Mouse (Mus musculus) kidney, adult 2 months (tissue): Measurements from ENCODE around the gene Tmem131. TPM values are rescaled to one million over a fixed set of nuclear protein-coding genes. Genes with fewer than 3 reads are reported as not detected.

ENCODE experiments used
- DNase-seq: peaks from one replicate; pipeline ENCODE4 v3.0.0; 2021
- H3K27ac ChIP-seq: fragments of 200-500 bp; 2 replicates; pipeline ENCODE4 v1.5.1; 2012; ENCODE audit warnings: low read depth, low read length, control low read depth, inconsistent platforms; ENCODE audit not compliant: insufficient read depth
- H3K27me3 ChIP-seq: fragments of 200-500 bp; replicated peaks from 2 replicates; pipeline ENCODE4 v1.6.1; 2012; ENCODE audit warnings: mild to moderate bottlenecking, moderate library complexity, low read length, inconsistent platforms; ENCODE audit not compliant: control insufficient read depth, insufficient read depth
- H3K36me3 ChIP-seq: fragments of 200-500 bp; 2 replicates; pipeline ENCODE4 v1.6.1; 2012; ENCODE audit warnings: mild to moderate bottlenecking, moderate library complexity, low read length, inconsistent platforms; ENCODE audit not compliant: control insufficient read depth, insufficient read depth
- H3K4me1 ChIP-seq: fragments of 200-500 bp; 2 replicates; pipeline ENCODE4 v1.6.1; 2011; ENCODE audit warnings: low read length; ENCODE audit not compliant: control insufficient read depth, insufficient read depth
- H3K4me3 ChIP-seq: fragments of 200-500 bp; 2 replicates; pipeline ENCODE4 v1.5.1; 2011; ENCODE audit warnings: mild to moderate bottlenecking, low read depth, low read length, control low read depth; ENCODE audit not compliant: insufficient read depth
- CTCF ChIP-seq: fragments of 200-500 bp; conservative IDR thresholded peaks from 2 replicates; pipeline ENCODE4 v1.5.1; 2011; ENCODE audit warnings: low read depth, mild to moderate bottlenecking, control low read depth, low read length, moderate library complexity, mixed read lengths; ENCODE audit not compliant: insufficient read depth, insufficient read length
- POLR2A ChIP-seq: fragments of 200-500 bp; IDR thresholded peaks from one replicate; pipeline ENCODE4 v1.6.1; 2011; ENCODE audit warnings: low read depth, low read length, control low read depth
- WGBS: fragments of 180-500 bp; shearing (Covaris S2); methylation state at CpG from one replicate; pipeline ENCODE4 v1.1.7; 2018; 5-methylcytosine and 5-hydroxymethylcytosine counted together
- polyA plus RNA-seq: library from polyadenylated mRNA; depleted of rRNA; stranded (reverse); fragments of >200 nt; gene quantifications from 2 replicates; pipeline ENCODE4 v1.2.3, GENCODE M21; 2012

Gene Tmem131
- polyA plus RNA-seq, 1 experiment = 18.9 TPM

GRCm38 (mm10) chr1:36864757-36865156 is 78.7 kb downstream of the Tmem131 start:
- TF ChIP-seq CTCF (no peak), POLR2A (no peak)
- Histone ChIP-seq H3K4me1 (peaks cover 7% of the 10 kb centered on the region; the same call in 1 of the 2 replicates), H3K4me3 (no peak overlapping the region), H3K36me3 (no peaks in the 10 kb centered on the region), H3K27ac (no peak overlapping the region), H3K27me3 (no peaks in the 10 kb centered on the region)
- no peak for DNase-seq
- 84% methylated on average over 3 of the region's 3 CpGs for WGBS

DNA sequence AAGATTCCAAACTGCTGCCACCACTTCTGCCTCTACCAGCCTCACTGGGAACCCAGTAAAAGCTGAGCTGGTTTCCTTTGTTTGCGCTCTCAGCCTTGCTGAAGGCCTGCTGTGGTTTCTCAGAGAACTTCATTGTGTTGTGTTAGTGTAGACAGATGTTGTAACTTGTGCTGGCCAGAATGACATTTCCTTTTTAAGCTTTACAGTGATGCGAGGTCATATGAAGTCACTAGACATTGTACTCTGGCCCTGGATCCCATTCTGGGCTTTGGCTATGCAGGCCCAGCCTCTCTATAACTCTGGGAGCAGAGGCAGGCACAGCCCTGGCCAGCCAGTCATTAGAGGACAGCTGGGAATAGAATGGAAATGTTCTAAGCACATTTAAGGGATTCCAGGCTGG is 81.7 kb downstream of the Tmem131 start:
- H3K27ac ChIP-seq = no peak overlapping the region
- H3K36me3 ChIP-seq = no peaks in the 10 kb centered on the region
- WGBS = 61% methylated on average over 2 of the region's 2 CpGs
- no peak for DNase-seq
- H3K27me3 ChIP-seq = no peaks in the 10 kb centered on the region
- no peak for TF ChIP-seq POLR2A
- TF ChIP-seq CTCF = no peak
- H3K4me3 ChIP-seq = no peak overlapping the region
- H3K4me1 ChIP-seq = peaks cover 10% of the 10 kb centered on the region; the same call in 1 of the 2 replicates

DNA sequence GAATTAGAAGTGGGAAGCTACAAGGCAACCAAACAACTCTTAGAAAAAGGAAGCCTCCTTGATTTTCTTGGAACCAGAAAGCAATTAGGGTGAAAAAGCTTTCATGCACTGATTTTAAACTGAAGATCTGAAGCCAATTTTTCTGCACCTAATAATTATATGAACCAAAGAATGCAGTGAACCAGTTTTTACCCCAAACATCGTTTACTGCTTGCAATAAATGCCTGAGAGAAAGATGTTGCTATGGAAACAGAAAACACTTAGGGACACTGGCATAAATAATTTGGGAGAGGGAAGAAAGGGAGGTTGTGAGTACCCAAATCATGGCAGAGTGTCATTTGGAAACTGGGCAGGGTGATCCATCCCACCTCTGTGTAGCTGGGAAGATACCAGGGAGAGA is 82.6 kb downstream of the Tmem131 start:
- DNase-seq = no peak
- Histone ChIP-seq H3K36me3 (no peaks in the 10 kb centered on the region), H3K27ac (peak overlapping the region; percentile 17; the same call in 1 of the 2 replicates), H3K27me3 (no peaks in the 10 kb centered on the region), H3K4me1 (peaks cover 10% of the 10 kb centered on the region; the same call in 1 of the 2 replicates), H3K4me3 (no peak overlapping the region)
- WGBS = 13% methylated on average over 1 of the region's 1 CpGs
- no peak for TF ChIP-seq CTCF
- no peak for TF ChIP-seq POLR2A

- DNase-seq = peak; percentile 49
- Histone ChIP-seq H3K27me3 (no peaks in the 10 kb centered on the region), H3K27ac (peak overlapping the region; percentile 35), H3K4me1 (peaks cover 10% of the 10 kb centered on the region; the same call in 1 of the 2 replicates), H3K36me3 (no peaks in the 10 kb centered on the region), H3K4me3 (no peak overlapping the region)
- WGBS = 46% methylated on average over 4 of the region's 4 CpGs
- TF ChIP-seq POLR2A (no peak), CTCF (no peak)
Observed at GRCm38 (mm10) chr1:36860431-36860849, 83.0 kb downstream of the Tmem131 start.

- Histone ChIP-seq H3K4me3 (no peak overlapping the region), H3K36me3 (no peaks in the 10 kb centered on the region), H3K27ac (no peak overlapping the region), H3K4me1 (peaks cover 10% of the 10 kb centered on the region; the same call in 1 of the 2 replicates), H3K27me3 (no peaks in the 10 kb centered on the region)
- 92% methylated on average over 6 of the region's 6 CpGs for WGBS
- TF ChIP-seq CTCF (no peak), POLR2A (no peak)
- no peak for DNase-seq
Observed at GRCm38 (mm10) chr1:36857081-36857480, 86.4 kb downstream of the Tmem131 start.

DNA sequence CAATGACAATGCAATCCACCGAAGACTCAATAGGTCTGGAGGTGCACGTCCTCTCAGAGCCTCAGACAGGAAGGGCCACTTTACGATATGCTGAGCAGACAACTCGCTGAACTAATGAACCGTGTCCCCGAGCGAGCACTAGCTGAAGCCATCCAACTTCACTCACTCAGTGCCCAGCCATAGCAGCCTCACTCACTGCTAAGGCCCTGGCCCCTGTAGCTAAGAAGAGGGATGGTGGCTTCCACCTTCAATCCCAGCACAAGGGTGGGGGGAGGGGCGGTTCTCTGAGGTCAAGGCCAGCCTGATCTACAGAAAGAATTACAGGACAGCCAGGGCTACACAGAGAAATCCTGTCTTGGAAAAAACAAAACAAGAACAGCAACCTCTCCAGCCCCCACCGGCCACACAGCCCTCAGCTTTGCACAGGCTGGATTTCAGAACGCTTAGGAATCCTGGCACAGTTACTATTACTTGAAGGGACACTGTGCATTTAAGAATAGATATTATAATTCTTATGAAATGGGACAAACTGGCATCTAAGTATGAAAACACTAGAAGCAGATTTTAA is 89.2 kb downstream of the Tmem131 start:
- Histone ChIP-seq H3K4me1 (no peaks in the 10 kb centered on the region), H3K27me3 (no peaks in the 10 kb centered on the region), H3K36me3 (no peaks in the 10 kb centered on the region), H3K27ac (no peak overlapping the region), H3K4me3 (no peak overlapping the region)
- no peak for DNase-seq
- WGBS = 55% methylated on average over 10 of the region's 10 CpGs
- TF ChIP-seq CTCF = no peak
- TF ChIP-seq POLR2A = no peak

- Histone ChIP-seq H3K27me3 (no peaks in the 10 kb centered on the region), H3K4me1 (no peaks in the 10 kb centered on the region), H3K4me3 (no peak overlapping the region), H3K27ac (no peak overlapping the region), H3K36me3 (no peaks in the 10 kb centered on the region)
- no peak for DNase-seq
- no peak for TF ChIP-seq POLR2A
- TF ChIP-seq CTCF = no peak
- WGBS = 67% methylated on average over 6 of the region's 6 CpGs
Observed at GRCm38 (mm10) chr1:36852085-36852484, 91.4 kb downstream of the Tmem131 start.

DNA sequence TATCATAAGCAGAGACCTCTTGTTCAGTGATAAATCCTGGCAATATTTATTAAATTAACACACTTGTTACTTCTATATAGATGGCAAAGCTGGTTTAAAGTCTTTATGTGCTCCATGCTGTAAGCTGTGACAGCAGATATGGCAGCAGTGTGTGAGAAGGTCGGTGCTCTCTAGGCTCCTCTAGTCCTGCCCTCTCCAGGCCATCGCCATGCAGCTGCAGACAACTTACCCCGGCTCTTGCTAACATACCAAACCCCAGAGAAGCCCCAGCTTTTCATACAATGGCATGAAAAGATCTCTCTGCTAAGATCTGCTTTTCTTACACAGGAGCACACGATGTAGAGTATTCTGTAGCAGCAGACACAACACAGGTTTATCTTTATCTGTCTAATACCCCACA is 92.1 kb downstream of the Tmem131 start:
- no peak for TF ChIP-seq POLR2A
- no peak for TF ChIP-seq CTCF
- Histone ChIP-seq H3K36me3 (no peaks in the 10 kb centered on the region), H3K4me3 (no peak overlapping the region), H3K27ac (no peak overlapping the region), H3K27me3 (no peaks in the 10 kb centered on the region), H3K4me1 (no peaks in the 10 kb centered on the region)
- WGBS = 78% methylated on average over 4 of the region's 4 CpGs
- DNase-seq = no peak
